21 mouse cellular contexts compared by ENCODE assay signal in genomic region chr16:15491328-15491999, GRCm38 (mm10).
"Had no signal": no experiment of that assay in that cellular context is flagged by ENCODE, and none has a peak within 500 bp of the region (broad histone marks: within the 10 kb centered on the region; RNA-seq: fewer than 3 reads in every experiment).

No protein-coding gene starts in this region.

- H3K4me2 ChIP-seq: kidney, embryonic 15.5 days; limb, embryonic 12.5 days; limb, embryonic 15.5 days; liver, embryonic 11.5 days; midbrain, embryonic 12.5 days; midbrain, embryonic 15.5 days; neural tube, embryonic 12.5 days; neural tube, embryonic 15.5 days had no signal

- H3K36me3 ChIP-seq: kidney, embryonic 15.5 days; limb, embryonic 12.5 days; limb, embryonic 15.5 days; midbrain, embryonic 12.5 days; midbrain, embryonic 15.5 days; neural tube, embryonic 12.5 days; neural tube, embryonic 15.5 days had no signal

- H3K9me3 ChIP-seq: kidney, embryonic 15.5 days; limb, embryonic 12.5 days; limb, embryonic 15.5 days; midbrain, embryonic 12.5 days; midbrain, embryonic 15.5 days; neural tube, embryonic 15.5 days had no signal

- ATAC-seq: liver, postnatal 0 days; midbrain, embryonic 15.5 days had no signal

- DNase-seq: kidney, adult 11 months; kidney, adult 8-10 months; kidney, postnatal 10 days; kidney, postnatal 36 days; layer of hippocampus, postnatal 36 days; left cerebral cortex, postnatal 4 days; liver, postnatal 0 days; right cerebral cortex, adult 18-20 months; right cerebral cortex, postnatal 14 days; right cerebral cortex, postnatal 4 days; thymus, postnatal 25 days had no signal

- H3K4me3 ChIP-seq: kidney, embryonic 15.5 days; limb, embryonic 12.5 days; limb, embryonic 15.5 days; midbrain, embryonic 12.5 days; midbrain, embryonic 15.5 days; neural tube, embryonic 12.5 days; neural tube, embryonic 15.5 days had no signal

- H3K27ac ChIP-seq: kidney, embryonic 15.5 days; limb, embryonic 12.5 days; limb, embryonic 15.5 days; liver, embryonic 14.5 days; macrophage; midbrain, embryonic 12.5 days; midbrain, embryonic 15.5 days; neural tube, embryonic 12.5 days; neural tube, embryonic 15.5 days had no signal

- H3K4me1 ChIP-seq: kidney, embryonic 15.5 days; limb, embryonic 12.5 days; limb, embryonic 15.5 days; midbrain, embryonic 12.5 days; midbrain, embryonic 15.5 days; neural tube, embryonic 12.5 days; neural tube, embryonic 15.5 days had no signal

- H3K9ac ChIP-seq: kidney, embryonic 15.5 days; limb, embryonic 12.5 days; limb, embryonic 15.5 days; liver, embryonic 14.5 days; liver, postnatal 0 days; midbrain, embryonic 12.5 days; midbrain, embryonic 15.5 days; neural tube, embryonic 12.5 days; neural tube, embryonic 15.5 days had no signal

- H3K27me3 ChIP-seq: kidney, embryonic 15.5 days; limb, embryonic 12.5 days; limb, embryonic 15.5 days; midbrain, embryonic 12.5 days; midbrain, embryonic 15.5 days; neural tube, embryonic 12.5 days; neural tube, embryonic 15.5 days had no signal
